In genomic region chrX:103448429-103448828, GRCm38 (mm10) we compare ENCODE assay signal across 15 mouse cellular contexts. TPM values are rescaled to one million over a fixed set of nuclear protein-coding genes. Genes with fewer than 3 reads are reported as not detected.
DNase-seq lines count a peak whose midpoint lies in the region; ATAC-seq and TF ChIP-seq lines count a peak whose summit lies in the region.
"Not testable (repeated sequence)": the region's sequence is repeated elsewhere in the genome, so short reads cannot be mapped to it uniquely, and the experiment has no call there.
"Had no signal": no experiment of that assay in that cellular context is flagged by ENCODE, and none has a peak within 500 bp of the region (broad histone marks: within the 10 kb centered on the region; RNA-seq: fewer than 3 reads in every experiment).

No protein-coding gene starts in this region.

- DNase-seq in heart, postnatal 0 days (ENCODE audit: low spot score): not testable (repeated sequence)

- H3K27me3 ChIP-seq in embryonic facial prominence, embryonic 12.5 days: peaks cover 24% of the 10 kb centered on the region
- H3K27me3 ChIP-seq in forebrain, embryonic 16.5 days (replicated peaks; ENCODE audit: control insufficient read depth, insufficient read depth, low read length): peaks cover 17% of the 10 kb centered on the region; the same call in 1 of the 2 replicates
- peaks cover 17% of the 10 kb centered on the region for H3K27me3 ChIP-seq in heart, postnatal 0 days (ENCODE audit: control insufficient read depth, insufficient read depth, low read length)
- H3K27me3 ChIP-seq in kidney, embryonic 14.5 days (ENCODE audit: control insufficient read depth, insufficient read depth, low read length): not testable (repeated sequence)
- peaks cover 18% of the 10 kb centered on the region for H3K27me3 ChIP-seq in limb, embryonic 15.5 days
- H3K27me3 ChIP-seq in lung, embryonic 16.5 days (ENCODE audit: control insufficient read depth, insufficient read depth, low read depth, low read length): peaks cover 30% of the 10 kb centered on the region
- H3K27me3 ChIP-seq in neural tube, embryonic 13.5 days: peaks cover 67% of the 10 kb centered on the region

- not testable (repeated sequence) for TF ChIP-seq CTCF in heart, postnatal 0 days (IDR thresholded peaks at IDR 0.05; ENCODE audit: low read depth)

- H3K27ac ChIP-seq in embryonic facial prominence, embryonic 12.5 days; forebrain, embryonic 16.5 days (ENCODE audit: low read length); heart, postnatal 0 days (ENCODE audit: low read depth); kidney, embryonic 14.5 days (ENCODE audit: low read depth, low read length); limb, embryonic 15.5 days; lung, embryonic 16.5 days (ENCODE audit: low read length); neural tube, embryonic 13.5 days (replicated peaks): not testable (repeated sequence)

- ATAC-seq in embryonic facial prominence, embryonic 12.5 days (ENCODE audit: insufficient number of reproducible peaks, insufficient read depth, low FRiP score, low TSS enrichment); forebrain, embryonic 16.5 days; heart, postnatal 0 days (ENCODE audit: insufficient read depth, low read depth); kidney, embryonic 14.5 days (ENCODE audit: low FRiP score, low TSS enrichment); limb, embryonic 15.5 days (ENCODE audit: insufficient number of reproducible peaks, low FRiP score, low TSS enrichment, low read depth); lung, embryonic 16.5 days (ENCODE audit: low read depth); neural tube, embryonic 13.5 days (ENCODE audit: low read depth): not testable (repeated sequence)

- H3K36me3 ChIP-seq in embryonic facial prominence, embryonic 12.5 days; forebrain, embryonic 16.5 days (ENCODE audit: control insufficient read depth, insufficient read depth); heart, postnatal 0 days (replicated peaks; ENCODE audit: control insufficient read depth, insufficient read depth, low read length); kidney, embryonic 14.5 days (ENCODE audit: control insufficient read depth, insufficient read depth, low read length); limb, embryonic 15.5 days; lung, embryonic 16.5 days (ENCODE audit: control insufficient read depth, insufficient read depth, low read length); neural tube, embryonic 13.5 days: not testable (repeated sequence)

- not testable (repeated sequence) for TF ChIP-seq EP300 in heart, postnatal 0 days (IDR thresholded peaks at IDR 0.05; ENCODE audit: low read depth)

- H3K4me2 ChIP-seq in embryonic facial prominence, embryonic 12.5 days (replicated peaks): peak overlapping the region; percentile 66
- peak overlapping the region; percentile 59 for H3K4me2 ChIP-seq in forebrain, embryonic 16.5 days (ENCODE audit: low read length)
- H3K4me2 ChIP-seq in heart, postnatal 0 days (ENCODE audit: low read depth, low read length): peak overlapping the region; percentile 65
- peak overlapping the region; percentile 56; the same call in 1 of the 2 replicates for H3K4me2 ChIP-seq in kidney, embryonic 14.5 days (replicated peaks; ENCODE audit: low read depth, low read length)
- H3K4me2 ChIP-seq in limb, embryonic 15.5 days: peak overlapping the region; percentile 65; the same call in 1 of the 2 replicates
- H3K4me2 ChIP-seq in lung, embryonic 16.5 days (ENCODE audit: low read depth, low read length): peak overlapping the region; percentile 62
- peak overlapping the region; percentile 62 for H3K4me2 ChIP-seq in neural tube, embryonic 13.5 days

- H3K9ac ChIP-seq in embryonic facial prominence, embryonic 12.5 days; forebrain, embryonic 16.5 days (replicated peaks; ENCODE audit: low read depth, low read length); heart, postnatal 0 days (replicated peaks; ENCODE audit: low read depth, low read length); kidney, embryonic 14.5 days (ENCODE audit: low read depth, low read length); limb, embryonic 15.5 days; lung, embryonic 16.5 days (ENCODE audit: low read length); neural tube, embryonic 13.5 days: not testable (repeated sequence)

- H3K4me3 ChIP-seq in embryonic facial prominence, embryonic 12.5 days: peak overlapping the region; percentile 36; the same call in 1 of the 2 replicates
- H3K4me3 ChIP-seq in forebrain, embryonic 16.5 days (replicated peaks; ENCODE audit: low read length): peak overlapping the region; percentile 33; the same call in 1 of the 2 replicates
- H3K4me3 ChIP-seq in heart, postnatal 0 days (ENCODE audit: low read depth, low read length): peak overlapping the region; percentile 42; the same call in 1 of the 2 replicates
- H3K4me3 ChIP-seq in kidney, embryonic 14.5 days (ENCODE audit: low read length): peak overlapping the region; percentile 31; the same call in 1 of the 2 replicates
- peak overlapping the region; percentile 37; the same call in 1 of the 2 replicates for H3K4me3 ChIP-seq in limb, embryonic 15.5 days
- peak overlapping the region; percentile 52 for H3K4me3 ChIP-seq in lung, embryonic 16.5 days (ENCODE audit: low read length)
- not testable (repeated sequence) for H3K4me3 ChIP-seq in neural tube, embryonic 13.5 days

- H3K9me3 ChIP-seq in embryonic facial prominence, embryonic 12.5 days; forebrain, embryonic 16.5 days (ENCODE audit: control insufficient read depth, low read length); heart, postnatal 0 days (replicated peaks; ENCODE audit: control insufficient read depth, low read length); kidney, embryonic 14.5 days (ENCODE audit: control insufficient read depth, low read length); limb, embryonic 15.5 days; lung, embryonic 16.5 days (ENCODE audit: control insufficient read depth, low read length); neural tube, embryonic 13.5 days: not testable (repeated sequence)

- 50% methylated on average over 10 of the region's 13 CpGs for WGBS in embryonic facial prominence, embryonic 12.5 days
- WGBS in forebrain, embryonic 16.5 days: 63% methylated on average over 11 of the region's 13 CpGs
- WGBS in heart, postnatal 0 days: 28% methylated on average over 10 of the region's 13 CpGs
- WGBS in kidney, embryonic 14.5 days: 44% methylated on average over 10 of the region's 13 CpGs
- WGBS in limb, embryonic 15.5 days: 57% methylated on average over 11 of the region's 13 CpGs
- WGBS in lung, embryonic 16.5 days: 42% methylated on average over 10 of the region's 13 CpGs
- 54% methylated on average over 12 of the region's 13 CpGs for WGBS in neural tube, embryonic 13.5 days

- not testable (repeated sequence) for H3K4me1 ChIP-seq in embryonic facial prominence, embryonic 12.5 days; forebrain, embryonic 16.5 days (replicated peaks; ENCODE audit: control insufficient read depth, insufficient read depth, low read length); heart, postnatal 0 days (ENCODE audit: control insufficient read depth, insufficient read depth); kidney, embryonic 14.5 days (ENCODE audit: control insufficient read depth, insufficient read depth, low read length); limb, embryonic 15.5 days; lung, embryonic 16.5 days (replicated peaks; ENCODE audit: control insufficient read depth, insufficient read depth, low read length); neural tube, embryonic 13.5 days (replicated peaks)

RNA-seq across cellular contexts. Expression of gene Gm26992, which starts 26.6 kb away (rescaled TPM):
- polyA plus RNA-seq in embryonic facial prominence, embryonic 12.5 days (2016; fragmentation: Nextera tagmentation; extraction: Ambion mirVana): not detected in 2 replicates
- polyA plus RNA-seq in forebrain, embryonic 16.5 days (2015; fragmentation: Nextera tagmentation; extraction: Ambion mirVana): not detected in 2 replicates
- not detected in 2 replicates for total RNA-seq in heart, postnatal 0 days (2014; rRNA removed; ENCODE audit: low replicate concordance)
- not detected in 2 replicates for polyA plus RNA-seq in heart, postnatal 0 days (2015; fragmentation: Nextera tagmentation; extraction: Ambion mirVana)
- polyA plus RNA-seq in kidney, embryonic 14.5 days (2014; fragmentation: Nextera tagmentation; extraction: Ambion mirVana): not detected in 2 replicates
- not detected in 2 replicates for polyA plus RNA-seq in limb, embryonic 15.5 days (2015; fragmentation: Nextera tagmentation; extraction: Ambion mirVana)
- polyA plus RNA-seq in lung, embryonic 16.5 days (2015; fragmentation: Nextera tagmentation; extraction: Ambion mirVana): not detected in 2 replicates
- not detected in 2 replicates for polyA plus RNA-seq in neural tube, embryonic 13.5 days (2015; fragmentation: Nextera tagmentation; extraction: Ambion mirVana)
- total RNA-seq: adrenal gland, adult 8-10 months; gastrocnemius, postnatal 4 days; heart, postnatal 4 days; left cerebral cortex, postnatal 25 days had no signal
- polyA plus RNA-seq: CD4-positive, CD25-positive, alpha-beta regulatory T cell, adult 4 months; frontal cortex, adult 2 months; macrophage; myocyte had no signal

RNA-seq across cellular contexts. Expression of gene Tsx, which starts 34.2 kb away (rescaled TPM):
- 0.67 TPM in 1 of 2 replicates, not detected in the other for polyA plus RNA-seq in embryonic facial prominence, embryonic 12.5 days (2016; fragmentation: Nextera tagmentation; extraction: Ambion mirVana)
- 0.27 and 0.52 TPM in 2 replicates for polyA plus RNA-seq in forebrain, embryonic 16.5 days (2015; fragmentation: Nextera tagmentation; extraction: Ambion mirVana)
- total RNA-seq in heart, postnatal 0 days (2014; rRNA removed; ENCODE audit: low replicate concordance): not detected in 2 replicates
- polyA plus RNA-seq in heart, postnatal 0 days (2015; fragmentation: Nextera tagmentation; extraction: Ambion mirVana): 0.15 TPM in 1 of 2 replicates, not detected in the other
- polyA plus RNA-seq in kidney, embryonic 14.5 days (2014; fragmentation: Nextera tagmentation; extraction: Ambion mirVana): 0.24 TPM in 1 of 2 replicates, not detected in the other
- 0.30 and 0.44 TPM in 2 replicates for polyA plus RNA-seq in limb, embryonic 15.5 days (2015; fragmentation: Nextera tagmentation; extraction: Ambion mirVana)
- polyA plus RNA-seq in lung, embryonic 16.5 days (2015; fragmentation: Nextera tagmentation; extraction: Ambion mirVana): 0.25 TPM in 1 of 2 replicates, not detected in the other
- 0.66 TPM in 1 of 2 replicates, not detected in the other for polyA plus RNA-seq in neural tube, embryonic 13.5 days (2015; fragmentation: Nextera tagmentation; extraction: Ambion mirVana)
- total RNA-seq: heart, postnatal 4 days; left cerebral cortex, postnatal 25 days had no signal
- polyA plus RNA-seq: macrophage, myocyte had no signal
